Mouse (Mus musculus) neutrophil, adult 65 days (primary cell): ENCODE data around the gene Garnl3. TPM values are rescaled to one million over a fixed set of nuclear protein-coding genes. Genes with fewer than 3 reads are reported as not detected.

ENCODE experiments used
- total RNA-seq: library from RNA; stranded (reverse); gene quantifications from 2 replicates; pipeline ENCODE4 v1.2.4, GENCODE M21; 2023

Garnl3 gene
- total RNA-seq = 0.64 and 0.92 TPM in 2 replicates

DNA sequence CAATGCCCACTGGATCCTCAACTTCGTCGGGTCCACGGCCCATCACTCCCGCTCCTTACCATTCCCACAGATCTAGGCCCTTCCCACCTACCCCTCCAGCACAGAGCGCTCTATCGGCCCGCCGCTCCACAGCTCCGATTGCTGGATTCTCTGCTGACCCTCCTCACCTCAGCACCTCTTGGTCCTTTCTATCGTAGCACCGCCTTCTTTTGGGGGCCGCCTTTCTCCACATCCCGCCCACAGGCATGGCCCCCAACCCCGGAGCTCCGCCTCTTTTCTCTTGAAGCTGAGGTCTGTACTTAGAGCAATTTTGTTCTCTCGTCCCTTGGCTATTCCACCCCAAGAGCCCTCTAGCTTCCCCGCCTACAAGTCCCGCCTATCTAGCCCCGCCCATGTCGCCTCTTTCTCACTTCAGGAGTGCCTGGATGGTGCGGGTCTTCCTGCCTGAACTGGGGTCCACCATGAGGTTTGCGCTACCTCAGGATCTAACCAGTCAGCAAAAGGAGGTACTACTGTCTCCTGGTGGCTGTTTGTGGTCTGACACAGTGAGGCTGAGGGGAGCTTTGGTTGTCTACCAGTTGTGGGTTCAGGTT is at the start of gene Garnl3:
Gene Garnl3 (minus strand): TSS at position 155 of the 593 bp plus-strand sequence.

DNA sequence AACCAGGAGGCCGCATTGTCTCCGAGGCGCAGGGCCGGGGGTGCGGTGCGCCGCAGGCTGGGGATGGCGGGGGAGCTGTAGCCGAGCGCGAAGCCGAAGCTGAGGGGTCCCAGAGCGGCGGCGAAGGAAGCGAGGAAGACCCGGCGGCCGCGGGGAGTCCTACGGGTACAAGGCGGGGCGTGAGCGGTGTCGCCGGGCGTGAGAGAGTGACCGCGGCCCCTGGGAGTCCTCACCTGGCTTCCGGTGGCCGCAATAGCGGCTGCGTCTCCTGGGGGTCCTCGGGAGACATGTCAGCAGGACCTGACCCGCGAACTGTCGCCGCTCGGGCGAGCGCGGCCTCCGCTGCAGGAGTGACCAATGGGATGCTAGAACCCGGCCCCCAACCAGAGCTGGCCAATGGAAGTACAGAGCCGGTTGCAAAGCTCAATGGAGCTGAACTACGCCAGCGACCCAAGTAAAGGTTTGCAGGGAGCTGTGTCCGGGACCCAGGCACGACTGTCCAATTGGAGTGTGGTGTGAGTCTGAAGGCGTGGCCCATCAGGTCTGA is 149.7 kb downstream of the Garnl3 start, which contains the start of gene Slc2a8:
Gene Slc2a8 (minus strand): TSS at position 359 of the 547 bp plus-strand sequence.

DNA sequence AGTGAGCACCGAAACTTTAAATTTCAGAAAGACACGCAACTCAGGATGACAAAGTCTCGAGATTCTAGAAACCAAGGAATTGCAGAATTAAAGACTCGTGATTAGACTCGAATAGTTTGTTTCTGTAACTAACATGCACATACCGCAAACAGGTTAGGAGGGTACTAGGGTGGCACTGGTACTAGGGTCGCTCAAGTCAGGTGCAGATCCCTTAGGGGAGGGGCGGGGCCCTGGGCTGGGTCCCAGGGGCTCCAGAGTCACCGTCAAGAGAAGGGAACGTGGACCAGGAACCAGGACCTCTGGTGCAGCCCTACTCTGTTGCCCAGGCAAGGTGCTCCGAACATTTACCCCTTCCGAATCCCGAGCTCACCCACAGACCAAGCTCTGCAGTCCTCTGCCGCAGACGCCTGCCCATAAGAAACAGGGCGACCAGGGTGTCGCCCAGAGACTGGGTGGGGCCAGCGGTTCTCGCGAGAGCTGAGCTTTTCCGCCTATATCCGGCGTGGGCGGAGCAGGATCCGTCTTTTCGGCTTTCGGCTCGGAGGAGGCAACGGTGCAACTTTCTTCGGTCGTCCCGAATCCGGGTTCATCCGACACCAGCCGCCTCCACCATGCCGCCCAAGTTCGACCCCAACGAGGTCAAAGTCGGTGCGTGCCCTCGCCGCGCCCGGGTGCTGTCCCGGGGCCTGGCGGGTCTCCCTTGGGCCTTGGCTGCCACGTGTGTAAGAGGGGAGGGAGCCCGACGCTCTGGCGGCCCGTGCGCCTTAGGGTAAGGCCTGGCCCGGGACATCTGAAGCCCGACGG is 170.1 kb downstream of the Garnl3 start, which contains the start of the genes Rpl12 and Lrsam1:
Gene Rpl12 (plus strand): TSS at position 368 of the 804 bp plus-strand sequence.
Gene Lrsam1 (minus strand): TSS at position 423 of the 804 bp plus-strand sequence.

Other genes starting within 250 kb of the Garnl3 start
- 84.6 and 94.8 TPM in 2 replicates for gene Rpl12, start 170.1 kb downstream of the Garnl3 start, total RNA-seq
- gene Lrsam1, start 170.0 kb downstream of the Garnl3 start, total RNA-seq = 46.4 and 75.7 TPM in 2 replicates
- gene Slc2a8, start 149.6 kb downstream of the Garnl3 start, total RNA-seq = 1.9 and 3.1 TPM in 2 replicates
- gene Angptl2, start 84.4 kb upstream of the Garnl3 start, total RNA-seq = 0.86 and 1.3 TPM in 2 replicates
- 37.2 and 59.5 TPM in 2 replicates for gene Ralgps1, start 239.8 kb upstream of the Garnl3 start, total RNA-seq